Mouse (Mus musculus): Measurements from ENCODE around the gene Cby1.

DNA sequence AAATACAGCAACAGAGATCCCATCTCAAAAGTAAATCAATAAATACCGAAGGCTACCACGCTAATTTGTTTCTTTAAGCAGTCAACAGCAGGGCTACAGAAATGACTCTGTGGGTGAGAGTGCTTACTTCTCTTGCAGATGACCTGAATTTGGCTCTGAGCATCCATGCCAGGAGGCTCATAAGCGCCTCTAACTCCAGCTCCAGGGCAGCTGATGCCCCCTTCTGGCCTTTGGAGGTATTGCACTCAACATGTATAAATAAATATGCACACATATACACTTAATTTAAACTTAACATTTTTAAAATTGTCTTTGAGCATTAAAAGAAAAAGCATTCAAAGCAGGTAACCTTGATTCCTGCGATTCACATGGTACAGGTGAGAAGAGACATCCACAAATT lies 7.5 kb upstream of the Cby1 start:
- peak; percentile 52; the same call in 1 of the 2 replicates for TF ChIP-seq CTCF (IDR thresholded peaks at IDR 0.05; ENCODE audit: borderline replicate concordance, extremely low read depth, insufficient read depth, insufficient read length)
- no peak for TF ChIP-seq POLR2A (IDR thresholded peaks at IDR 0.05; ENCODE audit: borderline replicate concordance, extremely low read depth, insufficient read depth, insufficient read length, poor library complexity, severe bottlenecking)
